Mouse (Mus musculus): ENCODE data around the gene Cfap46. TPM values are rescaled to one million over a fixed set of nuclear protein-coding genes. Genes with fewer than 3 reads are reported as not detected.

The Cfap46 gene
- total and polyA plus RNA-seq, 2 experiments from 2014 or later, result not detected

DNA sequence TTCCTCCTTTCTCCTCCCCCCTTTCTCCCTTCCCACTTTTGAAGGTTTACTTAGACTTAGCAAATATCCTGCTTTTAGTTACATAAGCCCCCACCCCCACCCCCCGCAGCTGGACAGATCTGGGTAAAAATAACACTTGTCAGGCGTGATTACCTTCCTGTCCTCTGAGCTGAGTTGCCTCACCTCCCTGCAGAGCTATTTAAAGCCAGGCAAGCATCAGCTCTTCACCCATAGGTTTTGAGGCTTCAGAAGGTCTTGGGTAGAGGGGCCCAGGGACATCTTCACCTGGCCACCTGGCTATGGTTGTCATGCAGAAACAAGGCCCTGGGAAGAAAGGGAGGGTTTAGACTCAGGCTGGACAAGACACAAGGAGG is 20.2 kb upstream of the Cfap46 start:
- Histone ChIP-seq H3K4me3 (ENCODE audit: low read depth, low read length) (no peak overlapping the region), H3K27me3 (ENCODE audit: control insufficient read depth, insufficient read depth, low read length) (no peaks in the 10 kb centered on the region; the same call in 1 of the 2 replicates), H3K9ac (replicated peaks; ENCODE audit: low read depth, low read length) (no peak overlapping the region), H3K4me2 (ENCODE audit: low read depth, low read length) (no peak overlapping the region), H3K27ac (ENCODE audit: low read depth) (no peak overlapping the region), H3K36me3 (replicated peaks; ENCODE audit: control insufficient read depth, insufficient read depth, low read length) (no peaks in the 10 kb centered on the region), H3K4me1 (ENCODE audit: control insufficient read depth, insufficient read depth) (no peaks in the 10 kb centered on the region), H3K9me3 (replicated peaks; ENCODE audit: control insufficient read depth, low read length) (no peaks in the 10 kb centered on the region)
- no peak for TF ChIP-seq EP300 (IDR thresholded peaks at IDR 0.05; ENCODE audit: low read depth)
- no peak for TF ChIP-seq CTCF (IDR thresholded peaks at IDR 0.05; ENCODE audit: low read depth)
- WGBS, result 2% methylated on average over 2 of the region's 2 CpGs
- DNase-seq (ENCODE audit: low spot score), result no peak
- no peak for ATAC-seq (ENCODE audit: insufficient read depth, low read depth)

DNA sequence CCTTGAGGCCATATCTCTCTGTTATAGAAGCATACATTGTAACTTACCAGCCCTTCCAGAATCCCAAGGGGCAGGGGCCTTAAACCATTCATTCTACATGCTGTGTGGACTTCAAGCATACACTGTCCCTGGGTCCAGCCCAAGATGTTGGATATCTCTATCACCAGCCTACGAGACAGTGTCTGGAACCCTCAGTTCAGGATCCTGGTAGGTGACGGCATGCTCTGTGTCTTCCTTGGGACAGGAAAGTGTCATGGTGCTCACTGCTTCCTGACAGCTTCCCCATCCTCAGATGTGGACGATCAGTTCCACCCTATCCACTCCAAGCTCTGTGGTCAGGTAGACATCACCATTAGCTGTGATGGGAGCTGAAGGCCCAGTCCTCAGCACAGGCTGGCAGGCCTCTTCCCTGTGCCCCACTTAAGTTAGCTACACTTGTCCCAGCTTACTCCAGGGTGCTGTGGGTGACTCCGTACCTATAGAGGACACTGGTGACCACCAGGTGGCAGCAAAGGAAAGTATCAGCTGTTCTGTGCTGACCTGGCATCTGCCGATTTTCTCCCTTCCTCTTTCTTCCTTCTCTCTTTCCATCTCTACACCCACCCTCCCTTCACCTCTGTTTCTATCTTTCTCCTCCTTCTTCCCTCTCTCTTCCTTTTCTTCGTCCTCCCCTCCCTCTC is 19.7 kb upstream of the Cfap46 start:
- WGBS, result 24% methylated on average over 6 of the region's 6 CpGs
- peak; percentile 79 for ATAC-seq (ENCODE audit: insufficient read depth, low read depth)
- H3K27me3 ChIP-seq (ENCODE audit: control insufficient read depth, insufficient read depth, low read length), result no peaks in the 10 kb centered on the region; the same call in 1 of the 2 replicates
- no peaks in the 10 kb centered on the region for H3K9me3 ChIP-seq (replicated peaks; ENCODE audit: control insufficient read depth, low read length)
- H3K27ac ChIP-seq (ENCODE audit: low read depth), result no peak overlapping the region
- DNase-seq (ENCODE audit: low spot score), result peak; percentile 63
- H3K4me2 ChIP-seq (ENCODE audit: low read depth, low read length), result no peak overlapping the region
- TF ChIP-seq CTCF (IDR thresholded peaks at IDR 0.05; ENCODE audit: low read depth), result peak; percentile 85
- no peak for TF ChIP-seq EP300 (IDR thresholded peaks at IDR 0.05; ENCODE audit: low read depth)
- H3K36me3 ChIP-seq (replicated peaks; ENCODE audit: control insufficient read depth, insufficient read depth, low read length), result no peaks in the 10 kb centered on the region
- H3K9ac ChIP-seq (replicated peaks; ENCODE audit: low read depth, low read length), result no peak overlapping the region
- H3K4me3 ChIP-seq (ENCODE audit: low read depth, low read length), result no peak overlapping the region
- no peaks in the 10 kb centered on the region for H3K4me1 ChIP-seq (ENCODE audit: control insufficient read depth, insufficient read depth)

- Histone ChIP-seq H3K9ac (replicated peaks; ENCODE audit: low read depth, low read length) (no peak overlapping the region), H3K36me3 (replicated peaks; ENCODE audit: control insufficient read depth, insufficient read depth, low read length) (no peaks in the 10 kb centered on the region), H3K4me1 (ENCODE audit: control insufficient read depth, insufficient read depth) (no peaks in the 10 kb centered on the region), H3K9me3 (replicated peaks; ENCODE audit: control insufficient read depth, low read length) (no peaks in the 10 kb centered on the region; the same call in 1 of the 2 replicates), H3K4me3 (ENCODE audit: low read depth, low read length) (no peak overlapping the region), H3K4me2 (ENCODE audit: low read depth, low read length) (no peak overlapping the region), H3K27me3 (ENCODE audit: control insufficient read depth, insufficient read depth, low read length) (no peaks in the 10 kb centered on the region; the same call in 1 of the 2 replicates), H3K27ac (ENCODE audit: low read depth) (no peak overlapping the region)
- ATAC-seq (ENCODE audit: insufficient read depth, low read depth) (no peak), DNase-seq (ENCODE audit: low spot score) (no peak)
- WGBS, result 34% methylated on average over 6 of the region's 6 CpGs
- TF ChIP-seq CTCF (IDR thresholded peaks at IDR 0.05; ENCODE audit: low read depth), result no peak
- no peak for TF ChIP-seq EP300 (IDR thresholded peaks at IDR 0.05; ENCODE audit: low read depth)
Observed at GRCm38 (mm10) chr7:139701651-139702301, 18.2 kb upstream of the Cfap46 start.

DNA sequence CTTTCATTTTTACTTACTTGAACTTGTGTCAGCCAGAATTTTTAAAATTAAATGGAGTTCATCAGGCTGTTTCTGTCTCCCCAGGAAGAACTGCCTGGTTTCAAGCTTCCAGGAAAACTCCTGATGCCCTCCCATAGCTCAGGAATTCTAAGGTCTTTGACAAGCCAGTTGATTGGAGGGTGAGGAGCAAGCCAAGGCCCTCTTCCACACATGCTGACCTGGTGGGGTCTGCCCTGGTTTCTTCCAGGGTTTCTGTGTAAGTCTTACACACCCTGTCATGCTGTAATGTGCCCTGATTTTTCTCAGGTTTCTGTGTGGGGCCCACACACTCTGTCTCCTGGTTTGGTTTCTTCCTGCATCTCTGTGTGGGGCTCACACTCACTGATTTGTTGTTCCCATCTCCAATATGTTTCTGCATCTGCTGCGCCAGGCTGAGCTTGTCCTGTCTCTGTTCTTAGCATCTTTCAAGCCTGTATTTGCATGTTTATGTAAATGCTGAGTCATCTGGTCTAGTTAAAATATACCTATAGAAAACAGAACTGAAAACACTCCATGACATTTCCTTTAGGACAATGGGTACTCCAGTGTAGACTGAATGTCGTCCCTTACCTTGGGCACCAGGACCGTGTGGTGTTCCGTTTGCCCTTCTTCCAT is 9.2 kb upstream of the Cfap46 start:
- no peak overlapping the region for H3K9ac ChIP-seq (replicated peaks; ENCODE audit: low read depth, low read length)
- WGBS, result 90% methylated on average over 4 of the region's 4 CpGs
- H3K4me1 ChIP-seq (ENCODE audit: control insufficient read depth, insufficient read depth), result no peaks in the 10 kb centered on the region
- H3K4me2 ChIP-seq (ENCODE audit: low read depth, low read length), result no peak overlapping the region
- H3K27me3 ChIP-seq (ENCODE audit: control insufficient read depth, insufficient read depth, low read length), result no peaks in the 10 kb centered on the region
- ATAC-seq (ENCODE audit: insufficient read depth, low read depth), result no peak
- H3K36me3 ChIP-seq (replicated peaks; ENCODE audit: control insufficient read depth, insufficient read depth, low read length), result no peaks in the 10 kb centered on the region
- H3K27ac ChIP-seq (ENCODE audit: low read depth), result no peak overlapping the region
- no peaks in the 10 kb centered on the region; the same call in 1 of the 2 replicates for H3K9me3 ChIP-seq (replicated peaks; ENCODE audit: control insufficient read depth, low read length)
- DNase-seq (ENCODE audit: low spot score), result no peak
- TF ChIP-seq CTCF (IDR thresholded peaks at IDR 0.05; ENCODE audit: low read depth), result no peak
- no peak for TF ChIP-seq EP300 (IDR thresholded peaks at IDR 0.05; ENCODE audit: low read depth)
- no peak overlapping the region for H3K4me3 ChIP-seq (ENCODE audit: low read depth, low read length)

GRCm38 (mm10) chr7:139692211-139692610 is 8.6 kb upstream of the Cfap46 start:
- Histone ChIP-seq H3K9me3 (replicated peaks; ENCODE audit: control insufficient read depth, low read length) (no peaks in the 10 kb centered on the region; the same call in 1 of the 2 replicates), H3K27me3 (ENCODE audit: control insufficient read depth, insufficient read depth, low read length) (no peaks in the 10 kb centered on the region), H3K4me1 (ENCODE audit: control insufficient read depth, insufficient read depth) (no peaks in the 10 kb centered on the region), H3K36me3 (replicated peaks; ENCODE audit: control insufficient read depth, insufficient read depth, low read length) (no peaks in the 10 kb centered on the region), H3K27ac (ENCODE audit: low read depth) (no peak overlapping the region), H3K4me2 (ENCODE audit: low read depth, low read length) (no peak overlapping the region), H3K9ac (replicated peaks; ENCODE audit: low read depth, low read length) (no peak overlapping the region), H3K4me3 (ENCODE audit: low read depth, low read length) (no peak overlapping the region)
- DNase-seq (ENCODE audit: low spot score), result no peak
- no peak for TF ChIP-seq CTCF (IDR thresholded peaks at IDR 0.05; ENCODE audit: low read depth)
- TF ChIP-seq EP300 (IDR thresholded peaks at IDR 0.05; ENCODE audit: low read depth), result no peak
- no peak for ATAC-seq (ENCODE audit: insufficient read depth, low read depth)
- WGBS, result 76% methylated on average over 11 of the region's 11 CpGs

Data from heart, postnatal 0 days (tissue).